Mouse (Mus musculus) cerebellum, postnatal 36 days (tissue): ENCODE measurements around the gene Nod1.

Source experiments
- DNase-seq, 2 experiments: peaks; one replicate each; pipeline ENCODE4 v3.0.0; 2021 to 2022; ENCODE audit warnings: mixed read lengths in 2 of 2

Nod1 gene

GRCm38 (mm10) chr6:54934930-54935329 is 37.5 kb downstream of the Nod1 start:
- DNase-seq = no peak

DNA sequence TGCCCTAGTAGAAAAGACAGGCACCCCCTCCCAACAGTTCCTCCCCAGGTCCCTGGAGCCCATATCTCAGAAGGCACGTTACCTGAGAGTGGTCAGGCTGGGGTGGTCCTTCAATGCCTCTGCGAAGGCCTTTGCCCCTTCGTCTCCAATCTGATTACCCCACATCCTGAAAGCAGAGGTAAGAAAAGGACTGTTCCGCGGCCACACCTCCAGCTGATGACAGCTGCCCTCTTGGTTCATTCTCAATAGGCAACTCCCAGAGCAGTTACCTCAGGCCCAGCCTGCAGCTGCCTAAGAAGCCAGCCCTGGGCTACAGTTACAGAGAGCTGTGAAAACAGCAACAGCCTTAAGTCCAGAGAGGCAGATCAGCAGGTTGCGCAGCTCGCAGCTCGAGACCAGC is 38.1 kb downstream of the Nod1 start:
- DNase-seq = no peak

- DNase-seq = no peak
These were observed 38.5 kb downstream of the Nod1 start for GRCm38 (mm10) chr6:54933866-54934265.

- no peak for DNase-seq
These were observed 39.2 kb downstream of the Nod1 start for GRCm38 (mm10) chr6:54933216-54933615.

- DNase-seq = no peak
These were observed 39.9 kb downstream of the Nod1 start for GRCm38 (mm10) chr6:54932526-54932925.

GRCm38 (mm10) chr6:54931641-54932040 is 40.8 kb downstream of the Nod1 start:
- DNase-seq = no peak

GRCm38 (mm10) chr6:54927946-54928345 is 44.5 kb downstream of the Nod1 start:
- no peak for DNase-seq

DNA sequence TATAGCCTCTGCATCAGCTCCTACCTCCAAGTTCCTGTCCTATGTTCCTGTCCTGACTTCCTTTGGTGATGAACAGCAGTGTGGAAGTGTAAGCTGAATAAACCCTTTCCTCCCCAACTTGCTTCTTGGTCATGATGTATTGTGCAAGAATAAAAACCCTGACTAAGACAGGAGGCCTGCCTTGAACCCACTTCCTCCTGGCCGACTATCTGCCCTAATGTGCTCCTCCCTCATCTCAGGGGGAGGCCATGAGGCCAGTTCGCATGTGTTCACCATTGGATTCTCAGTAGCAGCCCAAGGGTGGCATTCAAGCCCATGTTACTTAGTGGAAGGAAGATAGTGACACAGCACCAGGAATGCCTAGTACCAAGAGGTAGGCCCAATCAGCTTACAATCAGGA is 45.5 kb downstream of the Nod1 start:
- no peak for DNase-seq

GRCm38 (mm10) chr6:54925736-54926440 is 46.5 kb downstream of the Nod1 start:
- DNase-seq = no peak

GRCm38 (mm10) chr6:54924538-54924937 is 47.9 kb downstream of the Nod1 start:
- DNase-seq = no peak

GRCm38 (mm10) chr6:54918521-54918920 is 53.9 kb downstream of the Nod1 start:
- DNase-seq = no peak

GRCm38 (mm10) chr6:54917523-54917922 is 54.9 kb downstream of the Nod1 start:
- DNase-seq = peak; percentile 15 to 19

GRCm38 (mm10) chr6:54916941-54917340 is 55.5 kb downstream of the Nod1 start:
- no peak for DNase-seq

DNA sequence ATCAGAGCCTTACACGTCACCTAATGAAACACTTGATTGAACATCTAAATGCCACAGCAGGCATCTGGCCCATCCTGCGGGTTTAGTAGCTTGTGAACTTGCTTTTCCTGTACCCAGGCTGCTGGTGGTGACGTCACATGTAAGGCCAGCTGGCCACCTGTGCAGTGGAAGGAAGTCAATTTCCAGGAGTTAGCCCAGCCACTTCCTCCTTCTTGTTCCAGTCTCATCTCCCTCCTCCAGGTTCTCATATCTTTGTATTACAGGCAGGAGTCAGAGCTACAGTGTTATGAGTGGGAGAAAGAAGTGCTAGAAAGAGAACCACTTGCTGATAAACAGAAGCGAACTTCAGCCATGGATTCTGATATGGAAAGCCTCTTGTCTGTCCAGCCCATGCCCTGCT is 56.2 kb downstream of the Nod1 start:
- DNase-seq = no peak

DNA sequence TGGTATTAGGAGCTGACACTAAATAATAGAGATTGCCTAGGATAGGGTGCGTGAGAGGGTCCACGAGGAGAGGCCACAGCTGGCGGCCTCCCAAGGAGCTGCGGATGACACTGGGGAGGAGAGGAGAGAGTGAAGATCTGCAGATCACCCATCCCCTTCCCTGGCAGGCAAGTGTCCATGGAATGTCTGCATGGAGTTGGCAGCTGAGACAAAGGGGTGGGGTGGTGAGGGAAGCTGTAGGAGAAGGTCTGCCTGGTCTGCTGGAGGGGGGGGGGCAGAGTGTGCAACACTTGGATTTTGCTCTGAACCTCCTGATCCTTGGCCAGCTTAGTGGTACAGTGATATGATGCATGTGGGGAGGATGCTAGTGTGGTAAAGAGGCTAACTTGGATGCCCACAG is 57.4 kb downstream of the Nod1 start:
- no peak for DNase-seq

- no peak for DNase-seq
These were observed 66.1 kb downstream of the Nod1 start for GRCm38 (mm10) chr6:54906053-54907040.

DNA sequence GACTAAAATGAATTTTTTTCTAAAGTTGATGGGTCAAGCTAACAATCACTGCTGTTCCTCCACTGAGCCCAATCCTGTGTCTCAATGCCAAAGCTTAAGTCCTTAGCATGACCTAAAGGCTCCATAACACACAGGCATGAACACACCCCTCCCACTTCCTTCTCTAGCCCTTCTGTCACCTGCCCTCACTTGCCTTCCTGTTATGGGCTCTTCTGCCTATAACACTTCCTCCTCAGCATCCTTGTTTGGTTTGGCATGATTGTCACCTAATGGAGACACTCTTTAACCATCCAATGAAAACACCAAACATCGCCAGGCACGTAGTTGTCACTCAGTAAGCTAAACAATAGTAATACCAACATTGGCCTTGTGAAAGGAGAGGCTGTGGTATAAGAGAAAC is 69.9 kb downstream of the Nod1 start:
- DNase-seq = no peak

- no peak for DNase-seq
These were observed 72.2 kb downstream of the Nod1 start for GRCm38 (mm10) chr6:54900256-54900655.

DNA sequence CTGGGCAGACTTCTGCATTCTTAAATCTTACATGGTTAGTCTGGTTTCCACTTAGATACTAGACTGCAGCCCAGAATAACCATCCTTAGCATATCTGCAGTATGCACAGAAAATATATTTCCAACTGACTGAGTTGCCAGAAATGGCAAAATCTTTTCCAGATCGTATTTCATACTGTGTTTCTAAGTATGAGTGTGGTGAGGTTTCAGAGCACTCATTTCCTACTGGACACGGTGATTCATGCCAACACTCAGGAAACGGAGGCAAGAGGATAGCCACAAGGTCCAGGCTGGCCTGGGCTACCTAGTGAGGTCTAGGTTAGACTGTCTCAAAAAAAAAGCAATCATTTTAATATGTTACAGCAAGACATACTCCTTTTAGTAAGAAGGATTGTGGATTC is 81.0 kb downstream of the Nod1 start:
- DNase-seq = no peak

GRCm38 (mm10) chr6:54890221-54890620 is 82.2 kb downstream of the Nod1 start:
- no peak for DNase-seq

GRCm38 (mm10) chr6:54886195-54886594 is 86.2 kb downstream of the Nod1 start:
- DNase-seq = no peak

DNA sequence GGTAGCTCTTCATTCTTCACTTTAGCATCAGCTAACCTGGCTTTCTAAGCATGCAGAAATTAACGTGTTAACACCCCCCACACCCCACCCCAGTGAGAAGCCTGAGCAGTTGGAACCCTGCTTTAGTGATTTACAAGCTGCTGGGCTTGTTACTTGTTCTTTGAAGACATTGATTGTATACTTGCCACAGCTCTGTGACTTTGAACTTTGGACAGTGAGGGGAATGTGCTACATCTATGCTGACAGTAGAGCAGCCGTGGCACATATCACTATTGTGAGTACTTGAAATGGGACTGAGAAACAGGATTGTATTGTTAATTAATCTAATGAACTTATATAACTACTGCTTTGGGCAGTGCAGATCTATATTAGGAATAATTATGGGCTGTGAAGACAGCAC is 89.0 kb downstream of the Nod1 start:
- no peak for DNase-seq

- no peak for DNase-seq
These were observed 92.3 kb downstream of the Nod1 start for GRCm38 (mm10) chr6:54880086-54880485.

DNA sequence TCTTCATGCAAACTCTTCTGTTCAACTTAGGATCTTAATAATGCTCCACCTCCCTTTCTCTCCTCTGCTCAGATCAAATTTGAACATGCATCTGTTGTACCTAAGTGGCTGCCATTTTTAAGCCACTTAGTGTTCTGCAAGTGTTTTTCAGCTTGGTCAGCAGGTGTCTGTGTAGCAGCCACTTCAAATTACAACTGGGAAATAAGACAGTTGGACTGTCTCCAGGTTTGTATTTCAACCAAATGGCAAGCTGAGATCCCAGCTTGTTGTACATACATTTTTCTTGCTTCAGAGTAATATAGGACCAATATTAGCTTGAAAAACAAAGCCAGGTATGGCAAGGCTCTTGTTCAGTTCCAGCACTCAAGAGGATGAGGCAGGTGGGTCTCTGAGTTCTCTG is 93.9 kb downstream of the Nod1 start:
- no peak for DNase-seq
